Mouse (Mus musculus): ENCODE data around the gene Slc2a5.
A peak's percentile ranks its signal among the peaks of the same experiment; 100 is the strongest.

Gene Slc2a5

GRCm38 (mm10) chr4:150119055-150119454 lies at the start of gene Slc2a5:
Gene Slc2a5 (plus strand): TSS chr4:150119283.
- no peak for DNase-seq

- DNase-seq = no peak
Observed at GRCm38 (mm10) chr4:150070136-150070535, 48.9 kb upstream of the Slc2a5 start.

GRCm38 (mm10) chr4:150072416-150073101 lies 46.5 kb upstream of the Slc2a5 start:
- peak; percentile 33 for DNase-seq

GRCm38 (mm10) chr4:150073102-150073473 lies 46.0 kb upstream of the Slc2a5 start:
- DNase-seq = no peak

- DNase-seq = no peak
Observed at GRCm38 (mm10) chr4:150075350-150075749, 43.7 kb upstream of the Slc2a5 start.

GRCm38 (mm10) chr4:150076147-150076546 lies 42.9 kb upstream of the Slc2a5 start:
- DNase-seq = no peak

GRCm38 (mm10) chr4:150078646-150079045 lies 40.4 kb upstream of the Slc2a5 start:
- DNase-seq = no peak

- DNase-seq = no peak
Observed at GRCm38 (mm10) chr4:150079244-150079643, 39.8 kb upstream of the Slc2a5 start.

GRCm38 (mm10) chr4:150080330-150080967 lies 38.6 kb upstream of the Slc2a5 start:
- no peak for DNase-seq

GRCm38 (mm10) chr4:150085366-150085765 lies 33.7 kb upstream of the Slc2a5 start:
- no peak for DNase-seq

- DNase-seq = no peak
Observed at GRCm38 (mm10) chr4:150086841-150087160, 32.3 kb upstream of the Slc2a5 start.

GRCm38 (mm10) chr4:150087161-150087889 lies 31.8 kb upstream of the Slc2a5 start, which contains the start of gene Gpr157:
Gene Gpr157 (plus strand): TSS chr4:150087365.
- peak; percentile 91 for DNase-seq

GRCm38 (mm10) chr4:150087890-150088530 lies 31.1 kb upstream of the Slc2a5 start:
- peak; percentile 59 for DNase-seq

GRCm38 (mm10) chr4:150089121-150089520 lies 30.0 kb upstream of the Slc2a5 start:
- peak; percentile 54 for DNase-seq

- DNase-seq = no peak
Observed at GRCm38 (mm10) chr4:150091887-150092582, 27.0 kb upstream of the Slc2a5 start.

GRCm38 (mm10) chr4:150092583-150092902 lies 26.5 kb upstream of the Slc2a5 start:
- DNase-seq = no peak

- no peak for DNase-seq
Observed at GRCm38 (mm10) chr4:150093560-150094462, 25.3 kb upstream of the Slc2a5 start.

GRCm38 (mm10) chr4:150094463-150094789 lies 24.7 kb upstream of the Slc2a5 start:
- DNase-seq = no peak

- no peak for DNase-seq
Observed at GRCm38 (mm10) chr4:150096309-150096708, 22.8 kb upstream of the Slc2a5 start.

- DNase-seq = no peak
Observed at GRCm38 (mm10) chr4:150097847-150098246, 21.2 kb upstream of the Slc2a5 start.

- peak; percentile 76 for DNase-seq
Observed at GRCm38 (mm10) chr4:150098880-150099279, 20.2 kb upstream of the Slc2a5 start.

GRCm38 (mm10) chr4:150102822-150103221 lies 16.3 kb upstream of the Slc2a5 start:
- DNase-seq = no peak

Data from cerebellum, adult 11-12 months (tissue).